Comparison of ENCODE assay signal across 18 mouse cellular contexts in the genomic region with DNA sequence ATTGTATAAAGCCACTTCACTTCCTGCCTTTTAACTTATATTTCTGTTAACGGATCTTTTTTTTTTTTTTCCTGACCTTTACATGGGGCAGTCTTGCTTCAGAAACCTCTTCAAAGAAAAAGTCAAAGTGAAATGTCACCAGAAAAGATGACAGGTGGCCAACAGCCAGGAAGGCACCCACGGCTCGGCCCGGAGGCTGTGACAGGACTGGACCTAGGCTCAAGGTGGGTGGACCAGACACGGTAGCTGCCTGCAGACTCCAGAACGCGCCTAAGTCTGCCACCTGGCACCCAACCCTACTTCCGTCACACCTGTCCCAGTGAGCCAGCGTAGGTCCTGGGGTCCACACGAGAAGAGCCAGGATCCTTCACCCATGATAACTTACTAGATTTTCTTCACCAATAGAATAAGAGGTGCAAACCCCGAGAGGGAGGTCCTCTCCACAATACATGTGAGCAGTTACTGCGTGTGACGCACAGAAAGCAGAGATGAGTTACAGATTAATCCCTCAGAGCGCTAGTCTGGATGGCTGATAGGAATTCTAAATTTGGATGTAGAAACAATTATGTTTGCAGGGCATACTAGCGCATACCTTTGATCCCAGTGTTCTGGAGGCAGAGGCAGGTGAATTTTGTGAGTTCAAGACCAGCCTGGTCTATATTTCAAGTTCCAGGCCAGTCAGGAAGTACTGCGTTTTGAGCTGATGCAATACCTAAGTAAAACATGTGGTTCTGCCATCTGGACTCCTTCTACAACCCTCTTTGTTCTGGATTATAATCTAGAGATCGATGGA. TPM values are rescaled to one million over a fixed set of nuclear protein-coding genes. Genes with fewer than 3 reads are reported as not detected.
DNase-seq lines count a peak whose midpoint lies in the region; ATAC-seq and TF ChIP-seq lines count a peak whose summit lies in the region.
"Had no signal": no experiment of that assay in that cellular context is flagged by ENCODE, and none has a peak within 500 bp of the region (broad histone marks: within the 10 kb centered on the region; RNA-seq: fewer than 3 reads in every experiment).

No protein-coding gene starts in this region.

- no peak overlapping the region for H3K9ac ChIP-seq in neural tube, embryonic 15.5 days (replicated peaks)
- no peak overlapping the region for H3K9ac ChIP-seq in CH12.LX (ENCODE audit: insufficient read depth, low read depth)
- H3K9ac ChIP-seq: embryonic facial prominence, embryonic 12.5 days; heart, embryonic 15.5 days; lung, embryonic 15.5 days; stomach, embryonic 15.5 days had no signal

- 0 out of 2 replicates have a peak overlapping the region, but pooled peaks have one; percentile 28 for H3K27ac ChIP-seq in neural tube, embryonic 15.5 days (replicated peaks)
- peak overlapping the region; percentile 47; the same call in 1 of the 2 replicates for H3K27ac ChIP-seq in CH12.LX (ENCODE audit: insufficient read depth, low read depth)
- H3K27ac ChIP-seq: embryonic facial prominence, embryonic 12.5 days; heart, embryonic 15.5 days; layer of hippocampus, adult 2 months; lung, embryonic 15.5 days; stomach, embryonic 15.5 days had no signal

- TF ChIP-seq EP300 in CH12.LX (IDR thresholded peaks at IDR 0.05; ENCODE audit: low read length): no peak

- H3K27me3 ChIP-seq in neural tube, embryonic 15.5 days (replicated peaks): no peaks in the 10 kb centered on the region
- H3K27me3 ChIP-seq in CH12.LX (replicated peaks): no peaks in the 10 kb centered on the region
- H3K27me3 ChIP-seq: embryonic facial prominence, embryonic 12.5 days; heart, embryonic 15.5 days; lung, embryonic 15.5 days; stomach, embryonic 15.5 days had no signal

- H3K36me3 ChIP-seq in neural tube, embryonic 15.5 days: no peaks in the 10 kb centered on the region
- peaks cover 48 to 82% of the 10 kb centered on the region in 2 experiments for H3K36me3 ChIP-seq in CH12.LX (replicated peaks in 1 of 2; ENCODE audit: control insufficient read depth in 1 of 2, insufficient read depth in 1 of 2, low read length in 1 of 2)
- H3K36me3 ChIP-seq: embryonic facial prominence, embryonic 12.5 days; heart, embryonic 15.5 days; lung, embryonic 15.5 days had no signal

- H3K4me3 ChIP-seq in neural tube, embryonic 15.5 days (replicated peaks): no peak overlapping the region
- no peak overlapping the region for H3K4me3 ChIP-seq in CH12.LX (replicated peaks in 1 of 3; ENCODE audit: low read depth in 2 of 3, low read length in 2 of 3, poor library complexity in 1 of 3)
- H3K4me3 ChIP-seq: embryonic facial prominence, embryonic 12.5 days; heart, embryonic 15.5 days; layer of hippocampus, adult 2 months; lung, embryonic 15.5 days; stomach, embryonic 15.5 days had no signal

- H3K4me1 ChIP-seq in neural tube, embryonic 15.5 days: no peaks in the 10 kb centered on the region
- peaks cover 5 to 35% of the 10 kb centered on the region in 2 experiments for H3K4me1 ChIP-seq in CH12.LX (ENCODE audit: control insufficient read depth in 1 of 2, insufficient read depth in 2 of 2)
- H3K4me1 ChIP-seq: embryonic facial prominence, embryonic 12.5 days had no signal

- intact Hi-C loops in heart, postnatal 36 days (cut with DNase I): no loop called here

- no peaks in the 10 kb centered on the region for H3K9me3 ChIP-seq in neural tube, embryonic 15.5 days (replicated peaks)
- H3K9me3 ChIP-seq in CH12.LX (replicated peaks; ENCODE audit: low read length): peaks cover 25% of the 10 kb centered on the region
- H3K9me3 ChIP-seq: heart, embryonic 15.5 days; lung, embryonic 15.5 days; stomach, embryonic 15.5 days had no signal

- TF ChIP-seq POLR2A in CH12.LX (IDR thresholded peaks at IDR 0.05; ENCODE audit: low read depth, low read length): no peak

- no peak for TF ChIP-seq CTCF in CH12.LX (conservative IDR thresholded peaks at IDR 0.05 in 1 of 2, IDR thresholded peaks at IDR 0.05 in 1 of 2; ENCODE audit: low read depth in 2 of 2, low read length in 2 of 2)

- 90% methylated on average over 17 of the region's 17 CpGs for WGBS in neural tube, embryonic 15.5 days

- in situ Hi-C loops in CH12.LX (cut with MboI; ENCODE audit: low pct_ligation_motif_present, low pct_unique_long_range_greater_than_20kb, low sequenced_read_pairs): no loop called here

- TF ChIP-seq RAD21 in CH12.LX (IDR thresholded peaks at IDR 0.05; ENCODE audit: low read depth, low read length): no peak

- peaks cover 96% of the 10 kb centered on the region for H3K79me2 ChIP-seq in CH12.LX (replicated peaks; ENCODE audit: control insufficient read depth, extremely low read depth, insufficient read depth, poor library complexity, severe bottlenecking)

- ATAC-seq in neural tube, embryonic 15.5 days (ENCODE audit: low FRiP score): no peak
- ATAC-seq: forebrain, embryonic 16.5 days; midbrain, embryonic 16.5 days had no signal

- dilution Hi-C loops in CH12.LX (cut with MboI; ENCODE audit: extremely low pct_ligation_motif_present, extremely low pct_unique_long_range_greater_than_20kb, low sequenced_read_pairs): no loop called here

- no peak for DNase-seq in neural tube, embryonic 10.5 days (ENCODE audit: extremely low spot score, low spot score)
- DNase-seq in CH12.LX (ENCODE audit: extremely low read depth): no peak
- DNase-seq in adrenal gland, postnatal 14 days: peak; percentile 65
- DNase-seq in thymus, postnatal 36 days: peak; percentile 13 to 27
- no peak for DNase-seq in retina, postnatal 1 day
- DNase-seq in heart, postnatal 36 days: no peak
- DNase-seq: cerebellum, adult 18-20 months; heart, adult 11 months; kidney, postnatal 10 days; right cerebral cortex, postnatal 14 days had no signal

- no peak overlapping the region for H3K4me2 ChIP-seq in neural tube, embryonic 15.5 days
- no peak overlapping the region for H3K4me2 ChIP-seq in CH12.LX (ENCODE audit: insufficient read depth, low read depth, poor library complexity, severe bottlenecking)
- H3K4me2 ChIP-seq: embryonic facial prominence, embryonic 12.5 days; heart, embryonic 15.5 days; lung, embryonic 15.5 days; stomach, embryonic 15.5 days had no signal

TF ChIP-seq in CH12.LX, 34 proteins besides CTCF, POLR2A, EP300 and RAD21:
- TF ChIP-seq ZKSCAN1 (IDR thresholded peaks at IDR 0.05; ENCODE audit: borderline replicate concordance, low read depth, low read length): no peak
- TF ChIP-seq MYC (IDR thresholded peaks at IDR 0.05; ENCODE audit: low read depth, low read length): peak; percentile 66; the same call in 1 of the 2 replicates
- peak; percentile 31; the same call in 1 of the 2 replicates for TF ChIP-seq ZNF384 (IDR thresholded peaks at IDR 0.05; ENCODE audit: low read depth, low read length)

RNA-seq across cellular contexts. Expression of a gene that starts 22.1 kb away (rescaled TPM):
- polyA plus RNA-seq in neural tube, embryonic 15.5 days (2015; fragmentation: Nextera tagmentation; extraction: Ambion mirVana): 40.0 and 43.3 TPM in 2 replicates
- total RNA-seq in CH12.LX (2012; rRNA removed) (53.9 and 69.5 TPM in 2 replicates), CH12.LX (2014; rRNA removed) (12.2 and 20.5 TPM in 2 replicates)
- 64.1 and 78.3 TPM in 2 replicates for polyA plus RNA-seq in CH12.LX (2012; ENCODE audit: insufficient read length, low read depth)
- 70.5 and 83.6 TPM in 2 replicates for total RNA-seq in adrenal gland, postnatal 14 days (2021)
- 10 to 100 TPM in 1 of 2 experiments, 1 to 10 TPM in 1; 9.3 to 20.3 TPM for total RNA-seq in heart, postnatal 36 days (2021)

Comparison
In these comparisons a context has a peak if more than half of its experiments do, and no peak if none do; other contexts are left out.
1. DNase-seq: peak in adrenal gland, postnatal 14 days (single experiment) and thymus, postnatal 36 days (2 of 2); none in neural tube, embryonic 10.5 days (single experiment), CH12.LX (single experiment), retina, postnatal 1 day (single experiment) and heart, postnatal 36 days (0 of 2).